Mouse (Mus musculus): ENCODE data around the gene Notch2. TPM values are rescaled to one million over a fixed set of nuclear protein-coding genes. Genes with fewer than 3 reads are reported as not detected.

Gene Notch2
- polyA plus RNA-seq, 1 experiment from 2014 or later, result 10.6 TPM

DNA sequence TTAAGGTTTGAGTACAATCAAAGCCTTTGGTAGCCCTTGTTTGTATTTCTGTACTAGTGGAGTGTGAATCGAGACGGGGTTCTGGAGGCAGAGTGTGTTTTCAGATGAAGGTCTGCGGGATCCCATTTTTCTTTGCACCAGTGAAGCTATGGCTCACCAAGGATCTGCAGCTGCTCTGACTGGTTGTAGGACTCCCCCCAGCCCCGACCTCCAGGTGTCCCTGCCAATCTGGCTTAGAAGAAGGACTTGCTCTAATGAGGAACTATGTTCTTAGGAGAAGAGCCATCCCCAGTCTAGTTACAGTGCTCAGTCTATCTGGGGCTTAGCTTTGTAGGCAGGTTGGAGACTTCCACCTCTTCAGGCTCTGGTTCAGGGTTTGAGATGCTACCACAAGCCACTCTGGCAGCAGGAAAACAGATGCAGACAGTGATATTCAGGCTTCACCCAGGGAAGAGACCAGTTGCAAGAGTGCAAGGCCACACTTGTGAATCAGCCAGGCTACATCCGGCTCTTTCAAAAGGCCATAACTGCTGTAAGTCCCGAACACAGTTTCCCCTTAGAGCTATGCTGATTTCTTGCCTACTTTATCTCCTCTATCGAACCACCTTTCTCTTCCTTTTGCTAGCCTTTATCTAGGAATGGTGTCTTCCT is 4.0 kb upstream of the Notch2 start:
- H3K27me3 ChIP-seq (ENCODE audit: control insufficient read depth, insufficient read depth, low read length), result no peaks in the 10 kb centered on the region
- no peak for TF ChIP-seq CTCF (IDR thresholded peaks at IDR 0.05; ENCODE audit: low read depth)
- no peak for TF ChIP-seq EP300 (optimal IDR thresholded peaks at IDR 0.05)
- DNase-seq (ENCODE audit: low spot score) (no peak), ATAC-seq (ENCODE audit: low FRiP score, low TSS enrichment) (no peak)
- no peak overlapping the region for H3K27ac ChIP-seq (replicated peaks)
- no peak overlapping the region for H3K4me2 ChIP-seq (replicated peaks; ENCODE audit: low read depth)
- no peaks in the 10 kb centered on the region for H3K36me3 ChIP-seq (ENCODE audit: control insufficient read depth, insufficient read depth, low read length)
- no peak overlapping the region for H3K4me3 ChIP-seq (ENCODE audit: low read depth, low read length)
- no peak overlapping the region for H3K9ac ChIP-seq (ENCODE audit: low read length)
- H3K9me3 ChIP-seq (ENCODE audit: control insufficient read depth, low read length), result no peaks in the 10 kb centered on the region
- H3K4me1 ChIP-seq (replicated peaks; ENCODE audit: control insufficient read depth, insufficient read depth), result no peaks in the 10 kb centered on the region
- 70% methylated on average over 7 of the region's 7 CpGs for WGBS

DNA sequence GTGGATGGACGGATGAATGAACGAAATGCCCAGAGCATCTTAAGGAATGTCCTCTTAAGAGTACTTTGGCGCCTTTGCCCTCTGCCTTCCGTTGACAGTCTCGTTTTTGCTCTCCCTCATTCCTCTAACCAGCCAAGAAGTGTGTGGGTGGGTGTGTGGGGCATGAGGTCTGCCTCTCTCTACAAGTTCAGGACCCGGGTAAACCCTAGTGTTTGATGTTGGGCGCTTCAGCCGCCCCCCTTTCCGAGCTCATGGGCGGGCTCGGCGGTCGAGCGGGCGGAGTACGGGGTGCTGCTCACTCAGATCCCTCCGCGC is 284 bp upstream of the Notch2 start:
- Histone ChIP-seq H3K4me3 (ENCODE audit: low read depth, low read length) (peak overlapping the region; percentile 90), H3K27ac (replicated peaks) (no peak overlapping the region)

GRCm38 (mm10) chr3:98015205-98016171 is 2.2 kb downstream of the Notch2 start:
- TF ChIP-seq EP300 (optimal IDR thresholded peaks at IDR 0.05), result no peak
- no peak for TF ChIP-seq CTCF (IDR thresholded peaks at IDR 0.05; ENCODE audit: low read depth)
- no peak for ATAC-seq (ENCODE audit: low FRiP score, low TSS enrichment)
- Histone ChIP-seq H3K4me3 (ENCODE audit: low read depth, low read length) (no peak overlapping the region), H3K9me3 (ENCODE audit: control insufficient read depth, low read length) (no peaks in the 10 kb centered on the region), H3K4me1 (replicated peaks; ENCODE audit: control insufficient read depth, insufficient read depth) (peaks cover 8% of the 10 kb centered on the region; the same call in 1 of the 2 replicates), H3K27me3 (ENCODE audit: control insufficient read depth, insufficient read depth, low read length) (no peaks in the 10 kb centered on the region), H3K36me3 (ENCODE audit: control insufficient read depth, insufficient read depth, low read length) (no peaks in the 10 kb centered on the region), H3K27ac (replicated peaks) (no peak overlapping the region), H3K4me2 (replicated peaks; ENCODE audit: low read depth) (peak overlapping the region; percentile 74), H3K9ac (ENCODE audit: low read length) (no peak overlapping the region)
- no peak for DNase-seq (ENCODE audit: low spot score)
- 62% methylated on average over 14 of the region's 14 CpGs for WGBS

More for the DNA sequence above, 284 bp upstream of the Notch2 start:
- no peak for ATAC-seq (ENCODE audit: low FRiP score, low TSS enrichment)
- H3K9me3 ChIP-seq (ENCODE audit: control insufficient read depth, low read length), result no peaks in the 10 kb centered on the region
- H3K9ac ChIP-seq (ENCODE audit: low read length), result peak overlapping the region; percentile 58
- WGBS, result 2% methylated on average over 18 of the region's 18 CpGs
- H3K36me3 ChIP-seq (ENCODE audit: control insufficient read depth, insufficient read depth, low read length), result no peaks in the 10 kb centered on the region
- TF ChIP-seq EP300 (optimal IDR thresholded peaks at IDR 0.05) (no peak), CTCF (IDR thresholded peaks at IDR 0.05; ENCODE audit: low read depth) (no peak)
- H3K4me2 ChIP-seq (replicated peaks; ENCODE audit: low read depth), result peak overlapping the region; percentile 74
- no peaks in the 10 kb centered on the region for H3K27me3 ChIP-seq (ENCODE audit: control insufficient read depth, insufficient read depth, low read length)
- peaks cover 5% of the 10 kb centered on the region; the same call in 1 of the 2 replicates for H3K4me1 ChIP-seq (replicated peaks; ENCODE audit: control insufficient read depth, insufficient read depth)
- no peak for DNase-seq (ENCODE audit: low spot score)

- no peaks in the 10 kb centered on the region for H3K9me3 ChIP-seq (ENCODE audit: control insufficient read depth, low read length)
- ATAC-seq (ENCODE audit: low FRiP score, low TSS enrichment), result no peak
- WGBS, result 57% methylated on average over 5 of the region's 5 CpGs
- TF ChIP-seq EP300 (optimal IDR thresholded peaks at IDR 0.05) (no peak), CTCF (IDR thresholded peaks at IDR 0.05; ENCODE audit: low read depth) (no peak)
- H3K9ac ChIP-seq (ENCODE audit: low read length), result 0 out of 2 replicates have a peak overlapping the region, but pooled peaks have one; percentile 3
- no peaks in the 10 kb centered on the region for H3K27me3 ChIP-seq (ENCODE audit: control insufficient read depth, insufficient read depth, low read length)
- H3K4me1 ChIP-seq (replicated peaks; ENCODE audit: control insufficient read depth, insufficient read depth), result peaks cover 10% of the 10 kb centered on the region
- no peak for DNase-seq (ENCODE audit: low spot score)
- no peaks in the 10 kb centered on the region for H3K36me3 ChIP-seq (ENCODE audit: control insufficient read depth, insufficient read depth, low read length)
- no peak overlapping the region for H3K4me3 ChIP-seq (ENCODE audit: low read depth, low read length)
- H3K4me2 ChIP-seq (replicated peaks; ENCODE audit: low read depth), result no peak overlapping the region; the same call in none of the 2 replicates
- H3K27ac ChIP-seq (replicated peaks), result no peak overlapping the region
These were observed 3.7 kb downstream of the Notch2 start for GRCm38 (mm10) chr3:98016901-98017591.

- TF ChIP-seq CTCF (IDR thresholded peaks at IDR 0.05; ENCODE audit: low read depth) (no peak), EP300 (optimal IDR thresholded peaks at IDR 0.05) (no peak)
- Histone ChIP-seq H3K9ac (ENCODE audit: low read length) (no peak overlapping the region), H3K27ac (replicated peaks) (no peak overlapping the region), H3K27me3 (ENCODE audit: control insufficient read depth, insufficient read depth, low read length) (no peaks in the 10 kb centered on the region), H3K4me2 (replicated peaks; ENCODE audit: low read depth) (no peak overlapping the region), H3K4me1 (replicated peaks; ENCODE audit: control insufficient read depth, insufficient read depth) (peaks cover 10% of the 10 kb centered on the region), H3K4me3 (ENCODE audit: low read depth, low read length) (no peak overlapping the region), H3K36me3 (ENCODE audit: control insufficient read depth, insufficient read depth, low read length) (no peaks in the 10 kb centered on the region), H3K9me3 (ENCODE audit: control insufficient read depth, low read length) (no peaks in the 10 kb centered on the region)
- ATAC-seq (ENCODE audit: low FRiP score, low TSS enrichment) (no peak), DNase-seq (ENCODE audit: low spot score) (no peak)
- 72% methylated on average over 4 of the region's 4 CpGs for WGBS
These were observed 4.9 kb downstream of the Notch2 start for GRCm38 (mm10) chr3:98018187-98018586.

Data from stomach, postnatal 0 days (tissue).